Mouse (Mus musculus): ENCODE results near the gene Frmd8. TPM values are rescaled to one million over a fixed set of nuclear protein-coding genes. Genes with fewer than 3 reads are reported as not detected.

Gene Frmd8
- total and polyA plus RNA-seq, 3 experiments, result 22.8 to 34.4 TPM; not detected in 1

DNA sequence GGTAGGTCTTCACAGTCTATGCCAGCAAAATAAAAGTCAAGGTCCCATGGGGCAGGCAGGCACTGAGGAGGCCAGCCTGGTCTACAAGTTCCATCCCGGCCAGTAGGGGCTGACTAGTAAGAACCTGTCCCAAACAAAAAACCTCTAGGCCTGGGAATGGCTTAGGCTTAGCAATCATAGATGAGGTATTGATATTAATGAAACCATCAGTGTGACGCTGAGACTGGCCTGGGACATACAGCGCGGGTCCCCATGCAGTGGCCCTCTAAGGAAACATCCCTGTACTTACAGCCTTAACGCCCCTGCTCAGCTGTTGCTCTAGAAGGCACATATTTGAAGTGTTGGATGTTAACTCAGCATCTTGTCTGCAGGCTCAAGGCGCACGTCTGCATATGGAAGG is 46.2 kb downstream of the Frmd8 start:
- TF ChIP-seq TCF12 (IDR thresholded peaks at IDR 0.05; ENCODE audit: low read depth, low read length) (no peak), MYB (IDR thresholded peaks at IDR 0.05; ENCODE audit: low read depth, low read length) (no peak), MAZ (IDR thresholded peaks at IDR 0.05; ENCODE audit: low read depth, low read length) (no peak), ETS1 (IDR thresholded peaks at IDR 0.05; ENCODE audit: low read depth, low read length) (no peak), SIN3A (IDR thresholded peaks at IDR 0.05; ENCODE audit: low read length) (no peak), GABPA (IDR thresholded peaks at IDR 0.05; ENCODE audit: low read depth, low read length) (no peak), SMC3 (IDR thresholded peaks at IDR 0.05; ENCODE audit: low read depth, low read length) (no peak), RCOR1 (IDR thresholded peaks at IDR 0.05; ENCODE audit: low read depth, low read length) (no peak), ELF1 (IDR thresholded peaks at IDR 0.05; ENCODE audit: low read depth, low read length) (no peak), E2F4 (IDR thresholded peaks at IDR 0.05; ENCODE audit: borderline replicate concordance, low read depth, low read length) (no peak), HCFC1 (IDR thresholded peaks at IDR 0.05; ENCODE audit: low read depth, low read length) (no peak), USF1 (IDR thresholded peaks at IDR 0.05; ENCODE audit: low read depth, low read length) (no peak), EP300 (IDR thresholded peaks at IDR 0.05; ENCODE audit: low read depth in 1 of 2, low read length in 2 of 2) (no peak), GATA1 (IDR thresholded peaks at IDR 0.05; ENCODE audit: low read depth, low read length) (no peak), MAX (IDR thresholded peaks at IDR 0.05; ENCODE audit: low read length) (no peak), USF2 (IDR thresholded peaks at IDR 0.05; ENCODE audit: borderline replicate concordance in 1 of 2, insufficient read depth in 1 of 2, low read depth in 1 of 2, low read length in 2 of 2) (no peak), JUND (IDR thresholded peaks at IDR 0.05; ENCODE audit: low read depth, low read length) (no peak), NRF1 (IDR thresholded peaks at IDR 0.05; ENCODE audit: insufficient read depth, low read depth, low read length, poor library complexity, severe bottlenecking) (no peak), MXI1 (IDR thresholded peaks at IDR 0.05; ENCODE audit: low read depth, low read length) (no peak)
- H3K27me3 ChIP-seq (ENCODE audit: control insufficient read depth in 1 of 2, insufficient read depth in 2 of 2, low read length in 2 of 2), result no peaks in the 10 kb centered on the region
- no peaks in the 10 kb centered on the region for H3K79me2 ChIP-seq (ENCODE audit: control insufficient read depth, insufficient read depth, low read length, poor library complexity)
- no peak overlapping the region for H3K9ac ChIP-seq (ENCODE audit: control insufficient read depth, low read depth, low read length, poor library complexity, severe bottlenecking)
- no peaks in the 10 kb centered on the region for H3K4me1 ChIP-seq (ENCODE audit: control insufficient read depth in 1 of 2, insufficient read depth in 2 of 2, low read length in 2 of 2)
- H3K36me3 ChIP-seq (ENCODE audit: control insufficient read depth in 1 of 2, insufficient read depth in 2 of 2, low read length in 2 of 2), result peaks cover 0 to 18% of the 10 kb centered on the region in 2 experiments; a peak in 2 of 4 replicates
- DNase-seq (ENCODE audit: low read depth, low spot score), result no peak
- no peaks in the 10 kb centered on the region for H3K9me3 ChIP-seq (replicated peaks; ENCODE audit: insufficient read depth, low read length)
- H3K4me3 ChIP-seq (ENCODE audit: control insufficient read depth in 1 of 2, insufficient read depth in 1 of 2, low read depth in 2 of 2, low read length in 2 of 2), result no peak overlapping the region
- H3K27ac ChIP-seq (ENCODE audit: control insufficient read depth, low read depth, low read length), result no peak overlapping the region

GRCm38 (mm10) chr19:5828155-5828554 is 46.9 kb downstream of the Frmd8 start:
- Histone ChIP-seq H3K9ac (ENCODE audit: control insufficient read depth, low read depth, low read length, poor library complexity, severe bottlenecking) (no peak overlapping the region), H3K4me1 (ENCODE audit: control insufficient read depth in 1 of 2, insufficient read depth in 2 of 2, low read length in 2 of 2) (no peaks in the 10 kb centered on the region), H3K36me3 (ENCODE audit: control insufficient read depth in 1 of 2, insufficient read depth in 2 of 2, low read length in 2 of 2) (peaks cover 0 to 16% of the 10 kb centered on the region in 2 experiments; a peak in 2 of 4 replicates), H3K27ac (ENCODE audit: control insufficient read depth, low read depth, low read length) (no peak overlapping the region), H3K9me3 (replicated peaks; ENCODE audit: insufficient read depth, low read length) (no peaks in the 10 kb centered on the region), H3K4me3 (ENCODE audit: control insufficient read depth in 1 of 2, insufficient read depth in 1 of 2, low read depth in 2 of 2, low read length in 2 of 2) (no peak overlapping the region), H3K79me2 (ENCODE audit: control insufficient read depth, insufficient read depth, low read length, poor library complexity) (no peaks in the 10 kb centered on the region), H3K27me3 (ENCODE audit: control insufficient read depth in 1 of 2, insufficient read depth in 2 of 2, low read length in 2 of 2) (no peaks in the 10 kb centered on the region)
- TF ChIP-seq KAT2A (conservative IDR thresholded peaks at IDR 0.05; ENCODE audit: low read depth, low read length), result no peak
- no peak for TF ChIP-seq ELF1 (IDR thresholded peaks at IDR 0.05; ENCODE audit: low read depth, low read length)
- no peak for TF ChIP-seq NRF1 (IDR thresholded peaks at IDR 0.05; ENCODE audit: insufficient read depth, low read depth, low read length, poor library complexity, severe bottlenecking)
- no peak for TF ChIP-seq TBP (IDR thresholded peaks at IDR 0.05; ENCODE audit: low read depth, low read length)
- no peak for TF ChIP-seq SMC3 (IDR thresholded peaks at IDR 0.05; ENCODE audit: low read depth, low read length)
- TF ChIP-seq ZC3H11A (IDR thresholded peaks at IDR 0.05; ENCODE audit: low read depth, low read length), result no peak
- no peak for TF ChIP-seq USF1 (IDR thresholded peaks at IDR 0.05; ENCODE audit: low read depth, low read length)
- no peak for TF ChIP-seq E2F4 (IDR thresholded peaks at IDR 0.05; ENCODE audit: borderline replicate concordance, low read depth, low read length)
- no peak for TF ChIP-seq GABPA (IDR thresholded peaks at IDR 0.05; ENCODE audit: low read depth, low read length)
- TF ChIP-seq HCFC1 (IDR thresholded peaks at IDR 0.05; ENCODE audit: low read depth, low read length), result no peak
- TF ChIP-seq EP300 (IDR thresholded peaks at IDR 0.05; ENCODE audit: low read depth in 1 of 2, low read length in 2 of 2), result no peak
- no peak for TF ChIP-seq POLR2AphosphoS5 (IDR thresholded peaks at IDR 0.05; ENCODE audit: borderline replicate concordance, low read depth, low read length)
- no peak for TF ChIP-seq ZKSCAN1 (IDR thresholded peaks at IDR 0.05; ENCODE audit: low read depth, low read length)
- no peak for TF ChIP-seq JUND (IDR thresholded peaks at IDR 0.05; ENCODE audit: low read depth, low read length)
- TF ChIP-seq ZMIZ1 (IDR thresholded peaks at IDR 0.05; ENCODE audit: low read depth, low read length), result no peak
- TF ChIP-seq USF2 (IDR thresholded peaks at IDR 0.05; ENCODE audit: borderline replicate concordance in 1 of 2, insufficient read depth in 1 of 2, low read depth in 1 of 2, low read length in 2 of 2), result no peak
- TF ChIP-seq TAL1 (IDR thresholded peaks at IDR 0.05; ENCODE audit: low read length), result no peak
- no peak for TF ChIP-seq CHD1 (IDR thresholded peaks at IDR 0.05; ENCODE audit: low read depth, low read length)
- DNase-seq (ENCODE audit: low read depth, low spot score), result no peak
